Mouse (Mus musculus) right cerebral cortex, postnatal 36 days (tissue): ENCODE measurements around the gene Kcnj15.

Experiments used
- DNase-seq, 2 experiments: peaks; one replicate each; pipeline ENCODE4 v3.0.0; 2022; ENCODE audit warnings: low spot score in 2 of 2, mixed read lengths in 1 of 2

The Kcnj15 gene

DNA sequence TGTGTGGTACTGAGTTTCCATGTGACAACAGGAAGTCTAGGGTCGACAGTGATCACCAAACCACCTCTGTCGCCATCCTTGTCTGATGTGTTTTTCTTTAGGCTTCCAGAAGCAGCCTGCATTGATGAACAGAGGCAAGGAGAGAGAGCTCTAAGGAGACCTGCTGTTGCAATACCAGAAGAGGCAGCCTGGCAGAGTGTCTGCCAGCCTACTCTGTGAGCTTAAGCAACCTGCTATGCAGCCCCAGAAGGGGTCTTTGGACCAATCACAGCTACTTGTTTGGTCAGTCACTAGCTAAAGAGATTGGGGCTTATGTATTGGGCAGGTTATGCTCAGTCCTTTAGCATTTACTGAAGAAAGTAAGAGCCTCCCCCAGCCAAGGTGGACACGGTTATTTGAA lies 11.9 kb upstream of the Kcnj15 start:
- DNase-seq: no peak

DNA sequence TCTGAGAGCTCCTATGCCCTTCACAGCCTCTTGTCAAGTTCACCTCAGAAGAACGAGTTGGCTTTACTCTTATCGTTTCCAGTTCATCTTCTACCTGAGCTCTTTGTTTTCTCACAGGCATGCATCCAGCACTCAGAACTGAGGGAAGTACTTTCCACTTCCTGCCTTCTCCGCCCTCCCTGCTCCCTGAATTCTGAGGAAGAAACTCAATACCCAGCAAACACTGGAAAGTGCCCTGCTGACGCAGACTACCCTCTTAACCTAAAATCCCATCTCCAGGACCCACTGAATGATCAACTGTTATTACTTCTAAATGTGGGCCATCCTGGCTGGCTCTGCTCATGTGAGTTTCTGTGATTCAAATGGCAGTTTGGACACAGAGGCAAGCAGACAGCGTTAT lies 8.7 kb upstream of the Kcnj15 start:
- no peak for DNase-seq

DNA sequence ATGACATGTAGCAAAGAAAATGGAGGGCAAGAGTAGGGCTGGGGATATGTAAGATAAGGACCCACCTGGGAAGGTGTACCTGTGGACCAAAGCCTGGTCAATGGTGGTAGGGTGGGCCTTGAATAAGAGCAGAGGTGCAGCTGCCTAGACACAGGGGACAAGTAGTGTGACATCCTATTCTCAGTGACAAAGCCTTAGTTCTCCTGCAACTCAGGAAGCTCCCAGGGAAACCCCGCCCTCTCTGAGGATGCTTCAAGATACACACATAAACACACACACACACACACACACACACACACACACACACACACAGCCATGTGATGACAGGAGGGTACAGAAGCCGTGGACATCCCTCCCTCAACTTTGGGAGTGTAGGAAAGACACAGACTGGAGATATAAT lies 710 bp upstream of the Kcnj15 start:
- no peak for DNase-seq

DNA sequence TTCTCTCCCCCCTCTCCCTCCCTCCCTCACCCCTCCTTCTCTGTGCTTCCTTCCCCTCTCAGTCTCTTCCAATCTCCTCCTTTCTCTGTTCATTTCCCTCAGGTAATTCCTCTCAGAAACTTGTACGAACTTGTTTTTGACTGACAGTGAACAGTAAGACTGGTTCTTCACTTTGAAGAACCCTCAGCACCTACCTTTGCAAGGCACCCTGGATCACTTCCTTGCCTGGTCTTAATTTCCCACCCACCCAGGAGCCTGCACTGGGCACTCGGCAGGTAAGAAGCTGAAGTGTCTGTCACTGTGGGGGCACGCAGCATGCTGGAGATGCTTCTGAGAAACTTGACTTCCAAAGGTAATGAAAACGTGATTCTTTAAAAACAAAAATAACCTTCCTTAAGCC lies 742 bp downstream of the Kcnj15 start:
- DNase-seq: no peak

DNA sequence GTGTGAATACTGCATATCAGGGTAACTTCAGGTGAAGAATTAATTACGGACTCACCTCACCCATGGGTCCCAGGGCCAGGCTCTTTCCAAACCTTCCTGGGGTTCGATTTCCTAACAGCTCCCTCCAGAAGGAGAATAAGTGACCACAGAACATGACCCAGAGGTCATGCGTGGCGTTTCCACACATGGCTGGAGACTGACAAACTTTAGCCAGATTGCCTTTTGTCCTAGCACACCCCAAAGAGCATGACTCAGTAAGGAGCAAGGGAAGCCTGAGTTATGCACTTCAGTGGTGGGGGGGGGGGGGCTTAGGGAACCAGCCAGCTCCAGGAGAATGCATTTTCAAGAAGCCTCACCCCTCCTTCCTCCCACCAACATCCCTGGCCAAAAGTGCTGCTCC lies 2.1 kb downstream of the Kcnj15 start:
- DNase-seq: no peak

DNA sequence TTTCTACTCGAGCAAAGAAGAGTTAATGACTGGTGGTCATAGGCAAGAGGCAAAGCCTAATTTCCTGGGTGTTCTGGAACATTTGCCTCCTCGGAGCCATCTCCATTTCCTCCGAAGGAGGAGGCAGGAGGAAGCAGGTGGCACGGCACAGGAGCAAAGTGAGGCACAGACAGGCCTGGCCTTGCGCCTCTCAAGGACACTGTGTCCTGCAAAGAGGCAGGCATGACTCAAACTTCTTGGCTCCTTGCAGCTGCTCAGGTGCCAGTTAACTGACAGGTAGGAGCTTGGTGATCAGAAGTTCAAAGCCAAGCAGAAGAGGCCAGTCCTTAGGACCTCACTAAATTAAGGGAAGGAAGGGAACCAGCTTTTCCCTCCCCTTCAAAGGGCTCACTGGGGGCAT lies 3.3 kb downstream of the Kcnj15 start:
- DNase-seq: no peak

DNA sequence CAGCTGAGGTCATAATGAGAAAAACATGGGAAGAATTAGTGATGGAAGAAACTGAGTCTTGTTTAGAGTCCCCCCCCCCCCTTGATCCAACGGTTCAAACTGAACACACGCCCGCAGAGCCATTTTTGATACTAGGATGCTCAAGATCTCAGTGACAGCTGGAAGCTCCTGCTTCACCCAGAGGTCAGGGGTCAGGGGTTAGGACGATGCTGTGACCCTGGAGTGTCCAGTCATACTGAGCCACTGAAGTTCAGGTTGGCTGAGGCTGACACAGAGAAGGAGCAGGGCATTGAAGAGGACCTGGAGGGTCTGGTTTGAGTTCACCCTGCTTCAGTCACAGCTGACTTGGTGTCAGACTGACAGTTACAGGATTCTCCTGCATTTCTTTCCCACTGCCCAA lies 4.4 kb downstream of the Kcnj15 start:
- DNase-seq: no peak

DNA sequence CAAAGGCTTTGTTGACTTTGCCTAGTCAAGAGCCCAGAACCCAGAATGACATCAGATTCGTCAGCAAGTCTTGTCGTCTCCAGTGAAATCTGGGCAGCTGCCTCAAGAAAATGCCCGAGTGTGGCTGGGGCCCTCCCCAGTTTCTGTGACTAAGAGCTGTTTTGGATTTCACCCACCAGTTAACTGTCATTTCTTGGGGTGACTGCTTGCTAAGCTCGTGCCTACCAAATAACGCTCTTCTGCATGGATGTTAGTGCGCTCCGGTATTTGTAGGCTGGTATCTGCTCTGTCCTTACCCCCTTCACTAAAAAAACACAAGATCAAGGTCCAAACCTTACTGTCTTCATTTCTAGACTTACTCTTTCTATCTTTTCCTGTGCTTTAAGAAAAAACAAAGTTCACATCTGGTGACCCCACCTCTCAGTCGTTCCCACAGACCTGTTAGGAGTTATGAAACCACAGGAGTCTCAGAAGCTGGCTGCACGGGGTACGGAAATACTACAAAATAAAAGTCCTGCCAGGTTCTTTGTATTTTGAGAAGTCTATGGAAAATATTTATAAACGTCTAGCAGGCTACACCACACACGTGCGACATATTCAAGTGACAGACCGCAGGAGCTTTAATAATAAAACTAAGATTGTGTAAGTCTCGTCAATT lies 5.5 kb downstream of the Kcnj15 start:
- no peak for DNase-seq

DNA sequence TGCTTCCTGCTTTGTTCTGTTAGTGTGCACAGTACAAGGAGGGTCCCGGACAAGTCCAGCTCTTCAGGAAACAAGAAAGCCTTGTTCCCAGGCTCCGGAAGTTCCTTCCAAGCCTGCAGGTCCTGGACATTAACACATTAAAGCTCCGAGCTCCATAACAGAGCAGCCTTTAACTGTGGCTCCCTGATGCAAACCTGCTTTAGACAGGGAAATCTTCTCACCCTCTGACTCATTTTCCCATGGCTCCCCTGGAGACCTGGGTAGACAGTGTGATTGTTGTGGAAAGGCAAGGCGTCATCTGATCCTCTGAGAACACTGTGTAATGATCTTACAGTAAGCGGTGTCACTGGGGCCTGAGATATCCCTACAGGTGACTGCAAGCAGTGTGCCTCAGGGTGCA lies 7.0 kb downstream of the Kcnj15 start:
- no peak for DNase-seq

DNA sequence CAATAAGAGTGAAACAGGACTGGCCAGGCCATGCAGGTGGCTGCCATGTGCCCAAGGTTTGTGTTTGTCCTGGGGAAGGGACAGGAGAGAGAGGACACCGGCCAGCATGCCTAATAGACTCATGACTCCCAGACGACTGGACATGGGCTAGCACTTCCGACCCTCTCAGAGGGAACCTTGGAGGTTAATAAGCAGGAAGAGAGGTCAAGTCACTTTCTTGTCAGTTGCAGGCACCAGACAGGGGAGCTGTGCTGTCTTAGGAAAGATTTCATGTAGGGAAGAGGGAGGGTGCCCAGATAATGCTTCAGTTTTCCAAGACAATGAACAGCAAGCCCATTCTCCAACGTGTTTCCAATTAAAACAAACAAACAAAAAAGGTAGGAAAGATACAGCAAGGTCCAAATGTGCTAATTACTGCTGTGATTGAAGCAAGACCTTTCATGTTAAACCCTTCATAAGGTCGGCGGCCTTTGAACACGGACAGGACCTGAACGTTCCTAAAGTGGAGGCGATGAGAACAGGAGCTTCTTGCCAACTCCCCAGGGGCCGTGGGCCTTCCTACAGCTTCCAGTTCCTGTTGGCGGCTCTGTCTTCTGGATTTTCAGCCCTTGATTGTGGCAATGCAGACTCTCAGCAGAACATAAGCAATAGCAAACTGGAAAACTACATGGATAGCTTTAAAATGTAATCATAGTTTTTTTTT lies 10.3 kb downstream of the Kcnj15 start:
- no peak for DNase-seq

DNA sequence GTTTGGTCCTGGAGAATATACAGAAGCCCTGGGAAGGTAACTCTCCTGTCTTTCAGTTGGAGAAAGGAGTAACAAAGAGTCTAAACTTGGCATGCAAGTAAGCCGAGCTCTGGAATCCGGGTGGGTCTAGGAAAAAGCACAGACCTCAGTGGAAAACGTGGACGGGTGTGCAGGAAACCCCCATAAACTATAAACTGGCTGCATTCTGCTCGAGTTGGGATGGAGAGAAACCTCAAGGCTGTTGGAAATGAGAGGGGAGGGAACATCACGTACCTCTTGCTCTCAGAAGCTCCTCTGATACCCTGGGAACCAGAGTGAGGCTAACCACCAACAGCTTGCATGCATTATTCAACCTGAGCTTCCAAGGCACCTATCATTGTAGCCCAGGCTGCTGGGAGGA lies 12.3 kb downstream of the Kcnj15 start:
- DNase-seq: no peak

DNA sequence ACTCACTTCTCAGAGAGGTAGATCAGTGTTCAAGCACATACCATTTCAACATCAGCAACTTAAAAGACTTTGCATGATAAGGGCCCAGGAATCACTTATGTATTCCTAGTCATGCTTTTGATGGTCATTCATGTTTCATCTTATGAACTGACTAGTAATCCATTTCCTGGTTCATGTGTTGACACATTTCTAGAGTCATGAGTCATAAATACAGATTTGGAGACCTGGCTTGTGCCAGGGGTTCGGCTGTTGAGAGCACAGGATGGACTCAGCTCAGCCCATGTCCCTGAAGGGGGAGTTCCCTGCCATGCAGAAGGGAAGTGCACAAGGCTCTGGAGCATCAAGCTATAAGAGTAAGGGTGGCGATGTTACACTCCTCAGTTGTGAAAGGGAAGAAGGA lies 15.7 kb downstream of the Kcnj15 start:
- DNase-seq: no peak

DNA sequence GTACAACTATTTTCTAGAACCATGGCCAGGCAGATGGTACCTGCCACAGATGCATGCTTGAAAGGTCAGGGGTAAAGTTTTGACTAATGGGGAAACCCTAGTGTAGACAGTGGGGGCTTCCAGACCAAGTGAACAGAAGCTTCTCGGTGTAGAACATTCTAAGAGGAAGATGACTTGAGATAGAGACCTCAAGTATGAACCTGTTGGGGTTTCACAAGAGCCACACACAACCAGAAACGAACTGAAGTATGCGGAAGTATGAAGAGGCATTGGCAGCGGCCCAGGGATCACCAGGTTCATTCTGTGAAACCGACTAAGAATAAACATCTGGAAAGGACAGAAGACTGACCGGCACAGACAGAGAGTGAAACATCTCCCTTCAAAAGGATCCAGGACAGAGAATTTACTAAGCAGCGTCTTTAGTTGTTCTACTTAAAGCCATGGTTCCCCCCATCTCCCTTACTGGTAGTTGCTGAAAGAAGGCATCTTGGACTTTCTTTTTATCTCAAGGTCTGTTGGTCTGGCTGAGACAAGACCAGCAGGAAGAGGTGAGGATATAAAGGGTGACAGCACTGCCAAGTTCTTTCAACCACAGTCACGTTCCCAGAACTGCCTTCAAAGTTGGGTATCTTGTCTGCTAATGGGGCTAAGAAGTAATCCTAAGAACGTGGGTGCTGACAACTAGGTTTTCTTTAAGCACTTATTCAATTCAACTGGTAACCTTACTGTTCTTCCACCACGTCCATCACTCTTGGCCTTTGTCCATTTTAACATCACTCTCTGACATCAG lies 18.6 kb downstream of the Kcnj15 start:
- DNase-seq: no peak

DNA sequence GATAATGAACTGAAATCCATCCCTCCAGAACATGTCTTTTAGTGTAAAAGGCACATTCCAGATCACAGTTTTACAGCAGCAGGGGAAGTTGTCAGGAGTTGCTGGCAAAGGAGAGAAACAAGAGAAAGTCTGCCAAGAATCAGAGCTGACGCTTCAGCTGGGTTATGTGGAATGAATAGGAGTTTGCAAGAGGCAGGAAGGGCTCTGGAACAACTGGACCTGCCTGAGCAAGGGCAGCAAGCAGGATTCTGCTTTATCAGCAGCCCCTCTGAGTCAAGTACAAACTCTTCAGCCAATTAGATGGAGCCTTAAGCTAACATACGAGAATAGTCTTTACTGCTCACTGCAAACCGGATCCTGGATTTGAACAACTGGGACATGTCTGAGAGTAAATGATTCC lies 21.7 kb downstream of the Kcnj15 start:
- no peak for DNase-seq

DNA sequence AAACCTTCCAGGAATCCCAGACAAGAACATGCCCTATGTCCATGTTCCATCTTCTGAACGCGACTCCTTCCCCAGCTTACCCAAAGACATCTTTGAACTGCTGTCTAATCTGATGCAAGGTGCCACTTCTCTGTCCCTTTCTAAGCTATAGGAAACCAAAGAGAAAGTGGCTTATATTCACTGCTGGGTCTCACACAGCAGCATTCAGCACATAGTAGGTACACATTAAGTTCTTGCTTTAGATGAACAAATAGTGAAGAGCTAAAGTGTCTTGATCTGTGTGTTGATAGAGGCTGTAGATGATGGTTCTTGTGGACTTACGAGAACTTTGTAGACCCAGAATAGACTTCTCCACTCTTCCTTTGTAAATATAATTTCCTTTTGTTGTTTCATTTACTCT lies 23.0 kb downstream of the Kcnj15 start:
- no peak for DNase-seq

DNA sequence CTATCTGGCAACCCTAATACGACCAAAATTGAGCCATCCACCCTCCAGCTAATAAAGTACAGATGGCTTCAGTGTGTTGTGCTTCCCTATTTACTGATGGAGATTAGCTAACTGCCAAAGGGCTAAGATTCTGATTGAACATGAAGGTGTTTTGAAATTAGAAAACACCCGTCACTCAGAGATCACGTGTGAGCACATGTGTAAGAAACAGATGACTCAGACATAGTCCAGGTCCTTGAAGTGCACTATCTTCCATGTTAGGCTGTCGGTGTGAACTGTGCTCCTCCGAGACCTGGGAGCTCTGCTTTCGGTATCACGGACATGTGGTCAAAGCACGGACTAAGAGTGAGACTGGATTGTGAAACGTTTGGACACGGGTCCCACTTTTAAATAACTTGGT lies 26.0 kb downstream of the Kcnj15 start:
- DNase-seq: no peak

DNA sequence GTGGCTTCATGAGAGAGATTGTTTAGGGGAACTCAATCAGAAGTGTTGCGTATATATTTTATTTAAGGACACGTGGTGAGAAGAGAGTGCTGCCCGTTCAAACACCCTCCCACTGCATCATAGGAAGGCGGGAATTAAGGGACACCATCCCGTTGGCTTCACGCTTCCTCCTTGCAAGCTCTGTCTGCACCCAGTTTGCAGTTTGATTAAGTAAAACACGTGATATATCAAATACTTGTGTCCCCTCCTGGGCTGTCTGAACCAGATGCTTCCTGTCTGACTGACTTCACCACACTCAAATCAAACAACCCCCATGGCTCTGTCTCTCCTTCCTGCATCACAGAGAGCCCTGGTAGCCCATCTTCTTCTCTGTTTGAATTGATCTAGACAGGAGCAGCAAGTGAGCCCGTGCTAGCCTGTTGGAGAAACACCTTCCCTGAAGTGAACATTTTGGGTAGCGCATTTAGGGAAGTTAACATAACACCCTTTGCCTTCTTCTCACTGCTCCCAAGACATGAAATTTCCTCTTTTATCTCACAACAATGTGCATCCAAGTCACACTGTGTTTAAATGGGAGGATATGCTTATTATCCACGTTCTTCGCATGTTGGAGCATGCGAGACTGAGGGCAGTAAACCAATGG lies 26.8 kb downstream of the Kcnj15 start:
- DNase-seq: no peak

DNA sequence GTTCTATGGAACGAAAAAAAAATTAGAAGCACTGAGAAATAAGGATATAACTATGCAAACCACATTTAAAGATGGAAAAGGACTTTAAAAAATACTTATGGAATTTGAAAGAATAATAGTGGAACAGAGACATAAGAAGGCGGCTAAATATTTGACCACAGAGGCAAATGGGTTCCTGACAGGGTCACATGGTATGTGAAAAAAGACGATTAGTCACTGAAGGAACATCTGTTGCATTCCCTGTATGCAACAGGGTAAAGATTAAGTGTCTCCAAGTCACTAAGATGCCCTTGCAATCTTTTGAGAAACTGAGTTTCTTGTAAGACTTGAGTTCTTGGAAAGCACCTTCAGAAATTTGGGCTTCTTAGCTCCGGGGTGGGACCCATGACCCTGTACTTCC lies 27.7 kb downstream of the Kcnj15 start:
- DNase-seq: no peak

DNA sequence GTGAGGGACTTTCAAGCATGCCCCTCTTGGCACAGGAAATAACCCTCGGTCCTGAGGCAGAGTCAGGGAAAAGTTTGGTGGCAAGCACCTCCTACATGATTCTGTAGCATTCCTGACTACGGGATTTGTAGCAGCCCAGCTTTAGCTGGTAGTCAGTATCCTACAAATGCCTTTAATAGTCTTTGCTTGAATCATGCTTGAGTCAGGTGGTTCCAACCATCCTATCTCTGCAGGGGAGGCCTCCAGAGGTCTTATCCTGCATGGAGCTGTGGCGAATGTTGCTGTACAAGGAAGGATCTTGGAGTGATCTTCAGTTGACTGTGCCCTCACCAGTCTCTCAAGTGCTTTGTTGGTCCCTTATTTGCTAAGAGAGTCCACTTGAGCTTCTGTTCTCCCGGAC lies 28.4 kb downstream of the Kcnj15 start:
- no peak for DNase-seq

DNA sequence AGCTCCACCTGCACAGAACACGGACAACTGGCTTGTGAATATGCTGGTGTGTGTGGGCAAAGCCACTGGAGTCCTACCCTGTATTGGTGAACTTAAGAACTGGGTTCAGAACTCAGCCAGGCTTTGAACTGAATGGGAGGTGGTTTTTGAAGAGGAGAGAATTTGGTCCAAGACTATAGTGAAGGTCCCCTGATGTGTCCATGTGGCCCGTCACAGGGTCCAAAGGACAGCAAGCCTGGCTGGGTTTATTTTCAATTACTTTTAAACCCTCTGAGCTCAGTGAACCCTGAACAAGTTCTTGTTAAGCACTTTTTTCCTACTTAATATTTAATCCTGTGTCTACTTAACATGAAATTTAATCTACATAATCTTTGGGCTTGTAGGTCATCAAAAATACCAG lies 30.3 kb downstream of the Kcnj15 start:
- no peak for DNase-seq

DNA sequence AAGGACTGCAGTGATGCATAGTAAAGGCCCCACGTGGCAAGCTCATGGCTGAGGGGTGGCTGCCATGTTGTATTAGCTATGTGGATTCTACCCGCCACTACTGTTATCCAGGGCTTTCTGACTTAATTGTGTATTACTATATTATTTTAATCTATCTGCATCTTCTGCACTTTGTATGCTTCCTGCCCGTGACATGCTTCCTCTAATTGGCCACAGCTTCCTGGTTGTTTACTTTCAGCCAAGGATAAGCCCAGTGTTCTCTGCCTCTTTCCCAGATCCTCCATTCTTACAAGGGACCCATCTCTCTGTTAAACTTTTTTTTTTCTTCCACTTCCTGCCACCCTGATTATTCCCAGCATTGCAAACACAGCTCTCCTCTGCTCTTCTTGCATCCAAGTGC lies 32.0 kb downstream of the Kcnj15 start:
- no peak for DNase-seq

DNA sequence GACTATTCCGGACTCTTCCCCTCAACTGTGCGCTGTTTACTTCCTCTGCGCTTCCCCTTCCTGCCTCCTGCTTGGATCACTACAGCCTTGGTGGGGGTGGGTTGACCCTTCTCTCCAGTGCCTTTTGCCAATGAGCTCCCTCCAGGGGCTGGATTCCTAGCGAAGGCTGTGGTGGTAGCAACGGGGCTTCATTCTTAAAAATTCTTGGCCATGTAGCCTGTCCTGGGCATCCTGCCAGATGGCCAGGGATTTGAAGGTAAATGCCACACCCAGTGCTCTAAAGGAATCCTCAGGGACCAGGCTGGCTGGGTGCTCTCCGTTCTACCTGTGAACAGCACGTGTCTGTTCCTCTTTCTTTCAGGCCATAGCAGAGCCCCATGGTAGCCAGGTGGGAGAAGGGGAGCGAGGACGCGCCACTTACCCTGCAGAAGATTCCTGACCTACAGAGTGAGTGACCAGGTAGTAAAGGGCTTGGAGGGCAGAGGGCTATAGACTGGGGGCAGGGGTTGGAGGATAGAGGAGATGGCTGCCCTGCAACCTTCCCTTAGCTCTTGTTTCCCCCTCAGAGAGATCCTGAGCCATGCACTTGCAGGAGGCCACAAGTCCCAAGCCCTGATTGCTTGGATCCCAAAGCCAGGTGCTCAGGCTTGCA lies 34.2 kb downstream of the Kcnj15 start:
- DNase-seq: no peak
